Mouse (Mus musculus) limb, embryonic 14.5 days (tissue): ENCODE data around the gene Ank2. TPM values are rescaled to one million over a fixed set of nuclear protein-coding genes. Genes with fewer than 3 reads are reported as not detected.

Source experiments
- ATAC-seq: fragments of 200-750 bp; cut with Nextera tagmentation; 2 replicates; pipeline ENCODE4 v1.8.0; 2017; ENCODE audit warnings: low read depth, moderate number of reproducible peaks, moderate TSS enrichment; ENCODE audit not compliant: low FRiP score
- DNase-seq: peaks from one replicate; pipeline ENCODE4 v3.0.0-alpha.2; 2015; ENCODE audit warnings: low spot score
- H3K27ac ChIP-seq: fragments of 300-500 bp; sonication (generic); replicated peaks from 2 replicates; pipeline ENCODE4 v1.5.1; 2014; ENCODE audit warnings: low read depth, mild to moderate bottlenecking, low read length, moderate library complexity, mixed read lengths
- H3K27me3 ChIP-seq: fragments of 300-500 bp; sonication (generic); 2 replicates; pipeline ENCODE4 v1.6.1; 2014; ENCODE audit warnings: low read length, mixed read lengths; ENCODE audit not compliant: control insufficient read depth, insufficient read depth
- H3K36me3 ChIP-seq: fragments of 300-500 bp; sonication (generic); 2 replicates; pipeline ENCODE4 v1.6.1; 2014; ENCODE audit warnings: mild to moderate bottlenecking, low read length, moderate library complexity, mixed read lengths; ENCODE audit not compliant: control insufficient read depth, insufficient read depth
- H3K4me1 ChIP-seq: fragments of 300-500 bp; sonication (generic); 2 replicates; pipeline ENCODE4 v1.6.1; 2014; ENCODE audit warnings: antibody characterized with exemption, low read length, mixed read lengths; ENCODE audit not compliant: control insufficient read depth, insufficient read depth
- H3K4me2 ChIP-seq: fragments of 300-500 bp; sonication (generic); replicated peaks from 2 replicates; pipeline ENCODE4 v1.6.1; 2014; ENCODE audit warnings: low read depth, mild to moderate bottlenecking, low read length, moderate library complexity; ENCODE audit not compliant: severe bottlenecking
- H3K4me3 ChIP-seq: fragments of 300-500 bp; sonication (generic); replicated peaks from 2 replicates; pipeline ENCODE4 v1.5.1; 2014; ENCODE audit warnings: low read length
- H3K9ac ChIP-seq: fragments of 300-500 bp; sonication (generic); 2 replicates; pipeline ENCODE4 v1.6.1; 2014; ENCODE audit warnings: mild to moderate bottlenecking, low read depth, low read length, moderate library complexity; ENCODE audit not compliant: severe bottlenecking
- H3K9me3 ChIP-seq: fragments of 300-500 bp; sonication (generic); 2 replicates; pipeline ENCODE4 v1.6.1; 2016; ENCODE audit warnings: low read length; ENCODE audit not compliant: control insufficient read depth
- POLR2A ChIP-seq: fragments of 200-500 bp; IDR thresholded peaks from 2 replicates; pipeline ENCODE4 v1.8.0; 2012; ENCODE audit warnings: inconsistent platforms, mild to moderate bottlenecking, moderate library complexity, borderline replicate concordance; ENCODE audit not compliant: insufficient read depth, insufficient read length; ENCODE audit errors: extremely low read depth
- WGBS: fragments of 180-500 bp; shearing (Covaris S2); extraction: QIAGEN DNeasy Blood & Tissue Kit; methylation state at CpG from one replicate; pipeline ENCODE4 v1.1.7; 2014; 5-methylcytosine and 5-hydroxymethylcytosine counted together
- polyA plus RNA-seq, 2 experiments: library from polyadenylated mRNA; depleted of rRNA in 1 of 2; stranded (reverse) in 1 of 2; unstranded in 1 of 2; fragments of >200 nt; fragmentation: Nextera tagmentation in 1 of 2; extraction: Ambion mirVana in 1 of 2; gene quantifications; 2 replicates each; pipeline versions ENCODE4 v1.2.1 to v1.2.3; 2012 to 2014

Gene Ank2
- polyA plus RNA-seq, 2 experiments, result 33.0 to 41.6 TPM

GRCm38 (mm10) chr3:126978768-126979410 lies 520.3 kb downstream of the Ank2 start:
- H3K9ac ChIP-seq, result no peak overlapping the region
- ATAC-seq, result no peak
- no peak for TF ChIP-seq POLR2A
- no peaks in the 10 kb centered on the region for H3K36me3 ChIP-seq
- H3K27me3 ChIP-seq, result no peaks in the 10 kb centered on the region
- DNase-seq, result peak; percentile 72
- H3K27ac ChIP-seq, result no peak overlapping the region
- H3K4me1 ChIP-seq, result no peaks in the 10 kb centered on the region
- 63% methylated on average over 11 of the region's 11 CpGs for WGBS
- H3K4me3 ChIP-seq, result no peak overlapping the region
- no peak overlapping the region for H3K4me2 ChIP-seq
- no peaks in the 10 kb centered on the region for H3K9me3 ChIP-seq

- H3K9ac ChIP-seq, result no peak overlapping the region
Observed at GRCm38 (mm10) chr3:126977399-126977798, 521.8 kb downstream of the Ank2 start.

GRCm38 (mm10) chr3:126976793-126977192 lies 522.4 kb downstream of the Ank2 start:
- TF ChIP-seq POLR2A, result no peak
- Histone ChIP-seq H3K27ac (no peak overlapping the region), H3K9me3 (no peaks in the 10 kb centered on the region), H3K9ac (no peak overlapping the region), H3K4me2 (no peak overlapping the region), H3K4me3 (no peak overlapping the region), H3K4me1 (no peaks in the 10 kb centered on the region), H3K36me3 (no peaks in the 10 kb centered on the region), H3K27me3 (no peaks in the 10 kb centered on the region)
- WGBS, result 86% methylated on average over 16 of the region's 16 CpGs
- no peak for ATAC-seq
- DNase-seq, result no peak

More at GRCm38 (mm10) chr3:126977399-126977798, 521.8 kb downstream of the Ank2 start:
- DNase-seq (no peak), ATAC-seq (no peak)
- TF ChIP-seq POLR2A, result no peak
- Histone ChIP-seq H3K9me3 (no peaks in the 10 kb centered on the region), H3K4me3 (no peak overlapping the region), H3K4me1 (no peaks in the 10 kb centered on the region), H3K27me3 (no peaks in the 10 kb centered on the region), H3K36me3 (no peaks in the 10 kb centered on the region), H3K27ac (no peak overlapping the region), H3K4me2 (no peak overlapping the region)
- 85% methylated on average over 6 of the region's 6 CpGs for WGBS

- H3K9ac ChIP-seq, result no peak overlapping the region
- H3K27me3 ChIP-seq, result no peaks in the 10 kb centered on the region
- TF ChIP-seq POLR2A, result no peak
- H3K27ac ChIP-seq, result no peak overlapping the region
- 87% methylated on average over 5 of the region's 5 CpGs for WGBS
- no peaks in the 10 kb centered on the region for H3K36me3 ChIP-seq
- no peak overlapping the region for H3K4me3 ChIP-seq
- H3K9me3 ChIP-seq, result no peaks in the 10 kb centered on the region
- no peak for DNase-seq
- H3K4me2 ChIP-seq, result no peak overlapping the region
- no peak for ATAC-seq
- no peaks in the 10 kb centered on the region for H3K4me1 ChIP-seq
Observed at GRCm38 (mm10) chr3:126975409-126975808, 523.7 kb downstream of the Ank2 start.

- no peak overlapping the region for H3K9ac ChIP-seq
Observed at GRCm38 (mm10) chr3:126973551-126973950, 525.6 kb downstream of the Ank2 start.

More at GRCm38 (mm10) chr3:126973551-126973950, 525.6 kb downstream of the Ank2 start:
- Histone ChIP-seq H3K9me3 (no peaks in the 10 kb centered on the region), H3K4me3 (no peak overlapping the region), H3K4me1 (no peaks in the 10 kb centered on the region), H3K4me2 (no peak overlapping the region), H3K27ac (no peak overlapping the region), H3K36me3 (no peaks in the 10 kb centered on the region), H3K27me3 (no peaks in the 10 kb centered on the region)
- no peak for TF ChIP-seq POLR2A
- DNase-seq, result no peak
- ATAC-seq, result no peak
- 84% methylated on average over 2 of the region's 2 CpGs for WGBS
